Mouse (Mus musculus): ENCODE results near the gene Sln. TPM values are rescaled to one million over a fixed set of nuclear protein-coding genes. Genes with fewer than 3 reads are reported as not detected.

Sln gene
- total and polyA plus RNA-seq, 2 experiments from 2014 or later = 0.14 TPM; not detected in 1

DNA sequence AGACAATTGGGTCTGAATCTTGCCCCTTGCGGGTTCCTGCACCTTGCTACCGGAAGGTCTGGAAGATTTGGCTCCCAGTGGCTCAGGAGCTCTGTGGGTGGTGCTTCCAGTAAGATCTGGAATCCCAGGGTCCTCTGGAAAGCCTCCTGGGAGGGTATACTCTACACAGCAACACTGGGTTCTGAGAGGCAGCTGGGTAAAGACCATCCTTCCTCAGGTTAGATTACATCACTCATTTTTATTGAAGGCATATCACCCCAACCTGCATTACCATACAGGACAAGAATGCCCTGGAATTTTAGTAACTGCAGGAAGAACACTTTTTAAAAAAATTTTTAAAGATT, 20.1 kb upstream of the Sln start:
- TF ChIP-seq CTCF (IDR thresholded peaks at IDR 0.05; ENCODE audit: low read depth) = no peak
- Histone ChIP-seq H3K4me1 (ENCODE audit: insufficient read depth, low read length) (no peaks in the 10 kb centered on the region), H3K9me3 (ENCODE audit: low read length) (no peaks in the 10 kb centered on the region), H3K4me2 (ENCODE audit: low read depth, low read length) (peak overlapping the region; percentile 66), H3K27ac (peak overlapping the region; percentile 78), H3K4me3 (ENCODE audit: low read length) (peak overlapping the region; percentile 47), H3K9ac (replicated peaks; ENCODE audit: low read length) (peak overlapping the region; percentile 66), H3K27me3 (ENCODE audit: insufficient read depth, low read length) (no peaks in the 10 kb centered on the region), H3K36me3 (ENCODE audit: insufficient read depth, low read length) (no peaks in the 10 kb centered on the region)
- ATAC-seq (peak; percentile 76), DNase-seq (ENCODE audit: low spot score) (peak; percentile 31)
- WGBS = 14% methylated on average over 2 of the region's 2 CpGs

DNA sequence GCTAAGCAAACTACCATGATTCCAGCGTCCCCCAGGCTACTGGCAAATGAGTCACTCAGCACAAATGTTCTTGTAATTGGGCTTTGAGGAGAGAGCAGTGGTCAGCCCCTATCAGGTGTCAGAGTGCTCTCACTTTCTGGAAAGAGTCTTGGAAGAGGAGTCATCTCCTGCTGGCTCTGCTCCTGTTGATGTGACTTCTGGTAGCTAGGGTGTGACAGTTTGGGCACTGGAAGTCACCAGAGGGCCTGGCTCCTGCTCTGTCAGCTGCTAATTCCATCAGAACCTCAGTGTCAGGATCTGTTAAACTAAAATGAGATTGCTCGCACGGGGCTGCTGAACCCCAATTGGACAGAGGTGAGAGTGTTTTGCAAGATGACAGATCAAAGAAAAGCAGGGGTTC, 14.9 kb upstream of the Sln start:
- no peak for TF ChIP-seq CTCF (IDR thresholded peaks at IDR 0.05; ENCODE audit: low read depth)
- no peak overlapping the region for H3K9ac ChIP-seq (replicated peaks; ENCODE audit: low read length)
- H3K27me3 ChIP-seq (ENCODE audit: insufficient read depth, low read length) = no peaks in the 10 kb centered on the region
- DNase-seq (ENCODE audit: low spot score) (no peak), ATAC-seq (no peak)
- H3K4me3 ChIP-seq (ENCODE audit: low read length) = no peak overlapping the region
- H3K4me1 ChIP-seq (ENCODE audit: insufficient read depth, low read length) = no peaks in the 10 kb centered on the region
- H3K36me3 ChIP-seq (ENCODE audit: insufficient read depth, low read length) = no peaks in the 10 kb centered on the region
- H3K27ac ChIP-seq = no peak overlapping the region
- WGBS = 76% methylated on average over 3 of the region's 3 CpGs
- H3K9me3 ChIP-seq (ENCODE audit: low read length) = no peaks in the 10 kb centered on the region
- no peak overlapping the region for H3K4me2 ChIP-seq (ENCODE audit: low read depth, low read length)

DNA sequence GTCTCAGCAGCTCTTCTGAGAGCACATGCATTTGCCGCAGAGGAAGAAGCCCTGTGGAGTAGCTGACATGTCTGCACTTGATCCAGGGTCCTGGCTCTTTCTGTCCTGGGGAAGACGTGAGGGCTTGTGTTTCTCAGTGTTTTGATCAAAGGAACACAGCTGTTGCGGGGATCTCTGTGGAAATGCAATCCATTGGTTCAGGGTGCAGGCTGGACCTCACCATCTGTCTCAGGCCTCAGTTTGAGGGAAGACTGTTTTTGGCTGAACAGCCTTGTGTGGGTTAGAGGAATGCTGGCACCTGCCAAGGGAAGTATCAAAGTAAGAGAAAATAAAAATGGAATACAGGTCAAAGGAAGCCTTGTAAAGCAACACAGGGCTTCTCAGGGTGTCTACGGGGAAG, 14.0 kb upstream of the Sln start:
- ATAC-seq (no peak), DNase-seq (ENCODE audit: low spot score) (no peak)
- no peaks in the 10 kb centered on the region for H3K36me3 ChIP-seq (ENCODE audit: insufficient read depth, low read length)
- H3K4me2 ChIP-seq (ENCODE audit: low read depth, low read length) = no peak overlapping the region
- no peak overlapping the region for H3K27ac ChIP-seq
- H3K9me3 ChIP-seq (ENCODE audit: low read length) = no peaks in the 10 kb centered on the region
- no peak for TF ChIP-seq CTCF (IDR thresholded peaks at IDR 0.05; ENCODE audit: low read depth)
- no peak overlapping the region for H3K9ac ChIP-seq (replicated peaks; ENCODE audit: low read length)
- no peaks in the 10 kb centered on the region for H3K4me1 ChIP-seq (ENCODE audit: insufficient read depth, low read length)
- no peaks in the 10 kb centered on the region for H3K27me3 ChIP-seq (ENCODE audit: insufficient read depth, low read length)
- no peak overlapping the region for H3K4me3 ChIP-seq (ENCODE audit: low read length)
- 63% methylated on average over 4 of the region's 4 CpGs for WGBS

DNA sequence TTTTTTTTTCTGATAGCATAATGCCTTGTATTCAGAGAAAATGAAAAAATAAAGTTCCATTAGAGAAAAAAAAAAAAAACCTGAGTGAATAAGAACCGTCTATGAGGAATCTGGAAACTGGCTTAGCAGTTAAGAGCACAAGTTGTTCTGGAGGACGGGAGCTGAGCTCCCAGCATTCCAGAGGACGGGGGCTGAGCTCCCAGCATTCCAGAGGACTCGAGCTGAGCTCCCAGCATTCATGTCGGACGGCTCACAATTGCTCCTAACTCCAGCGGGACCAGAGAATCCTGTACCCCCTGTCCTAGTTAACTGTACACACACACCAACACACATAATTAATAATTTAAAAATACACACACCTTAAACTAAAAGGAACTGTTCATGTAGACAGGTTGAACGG, 11.1 kb upstream of the Sln start:
- DNase-seq (ENCODE audit: low spot score) (no peak), ATAC-seq (no peak)
- Histone ChIP-seq H3K4me3 (ENCODE audit: low read length) (no peak overlapping the region), H3K9me3 (ENCODE audit: low read length) (no peaks in the 10 kb centered on the region), H3K27me3 (ENCODE audit: insufficient read depth, low read length) (no peaks in the 10 kb centered on the region), H3K4me2 (ENCODE audit: low read depth, low read length) (no peak overlapping the region), H3K4me1 (ENCODE audit: insufficient read depth, low read length) (no peaks in the 10 kb centered on the region), H3K9ac (replicated peaks; ENCODE audit: low read length) (no peak overlapping the region), H3K36me3 (ENCODE audit: insufficient read depth, low read length) (no peaks in the 10 kb centered on the region), H3K27ac (no peak overlapping the region)
- WGBS = 81% methylated on average over 8 of the region's 8 CpGs
- no peak for TF ChIP-seq CTCF (IDR thresholded peaks at IDR 0.05; ENCODE audit: low read depth)

DNA sequence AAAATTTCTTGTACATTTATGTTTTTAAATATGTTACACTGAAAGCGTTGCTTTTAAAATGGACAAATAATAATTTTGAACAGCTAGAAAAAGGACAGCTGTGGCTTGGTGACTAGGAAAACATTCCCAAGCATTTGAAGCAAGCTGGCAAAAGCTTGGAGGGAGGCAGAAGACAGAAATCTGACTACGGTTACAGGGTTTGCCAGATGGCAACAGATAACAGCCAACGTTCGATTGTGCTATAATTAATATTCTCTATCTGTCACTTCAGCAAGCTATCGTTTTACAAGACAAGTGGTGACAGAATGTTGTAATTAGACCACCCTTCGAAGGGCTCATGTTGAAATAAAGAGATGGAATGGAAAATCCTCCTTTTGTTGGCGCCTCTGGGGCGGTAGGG, 1.4 kb upstream of the Sln start:
- no peak overlapping the region for H3K27ac ChIP-seq
- no peak for ATAC-seq
- WGBS = 66% methylated on average over 8 of the region's 8 CpGs
- H3K4me2 ChIP-seq (ENCODE audit: low read depth, low read length) = no peak overlapping the region
- no peak overlapping the region for H3K9ac ChIP-seq (replicated peaks; ENCODE audit: low read length)
- no peak overlapping the region for H3K4me3 ChIP-seq (ENCODE audit: low read length)
- no peaks in the 10 kb centered on the region for H3K4me1 ChIP-seq (ENCODE audit: insufficient read depth, low read length)
- H3K27me3 ChIP-seq (ENCODE audit: insufficient read depth, low read length) = no peaks in the 10 kb centered on the region
- no peaks in the 10 kb centered on the region for H3K36me3 ChIP-seq (ENCODE audit: insufficient read depth, low read length)
- H3K9me3 ChIP-seq (ENCODE audit: low read length) = no peaks in the 10 kb centered on the region
- no peak for DNase-seq (ENCODE audit: low spot score)
- no peak for TF ChIP-seq CTCF (IDR thresholded peaks at IDR 0.05; ENCODE audit: low read depth)

DNA sequence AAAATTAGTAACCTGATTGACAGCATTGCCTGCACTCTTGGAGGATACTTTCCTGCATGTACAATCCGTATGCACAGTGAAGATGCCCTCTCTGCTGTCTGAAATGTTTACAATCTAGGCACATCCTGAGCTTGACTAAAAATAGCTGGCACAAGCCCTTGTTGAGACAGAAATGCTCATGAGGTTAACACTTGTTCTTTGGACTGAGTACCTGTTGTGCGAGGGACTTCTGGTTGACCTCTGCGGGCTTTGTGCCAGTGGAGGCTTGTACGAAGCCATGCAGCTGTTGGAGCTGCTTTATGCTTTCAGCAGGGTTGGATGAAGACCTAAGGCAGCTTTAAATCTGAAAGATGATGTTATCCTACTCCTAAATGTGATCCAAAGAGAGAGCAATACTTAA, 2.2 kb downstream of the Sln start:
- ATAC-seq = no peak
- no peak overlapping the region for H3K4me3 ChIP-seq (ENCODE audit: low read length)
- no peaks in the 10 kb centered on the region for H3K27me3 ChIP-seq (ENCODE audit: insufficient read depth, low read length)
- 67% methylated on average over 4 of the region's 4 CpGs for WGBS
- no peaks in the 10 kb centered on the region for H3K9me3 ChIP-seq (ENCODE audit: low read length)
- no peak overlapping the region for H3K27ac ChIP-seq
- H3K4me2 ChIP-seq (ENCODE audit: low read depth, low read length) = no peak overlapping the region
- no peak overlapping the region for H3K9ac ChIP-seq (replicated peaks; ENCODE audit: low read length)
- DNase-seq (ENCODE audit: low spot score) = no peak
- H3K4me1 ChIP-seq (ENCODE audit: insufficient read depth, low read length) = no peaks in the 10 kb centered on the region
- TF ChIP-seq CTCF (IDR thresholded peaks at IDR 0.05; ENCODE audit: low read depth) = no peak
- H3K36me3 ChIP-seq (ENCODE audit: insufficient read depth, low read length) = no peaks in the 10 kb centered on the region

DNA sequence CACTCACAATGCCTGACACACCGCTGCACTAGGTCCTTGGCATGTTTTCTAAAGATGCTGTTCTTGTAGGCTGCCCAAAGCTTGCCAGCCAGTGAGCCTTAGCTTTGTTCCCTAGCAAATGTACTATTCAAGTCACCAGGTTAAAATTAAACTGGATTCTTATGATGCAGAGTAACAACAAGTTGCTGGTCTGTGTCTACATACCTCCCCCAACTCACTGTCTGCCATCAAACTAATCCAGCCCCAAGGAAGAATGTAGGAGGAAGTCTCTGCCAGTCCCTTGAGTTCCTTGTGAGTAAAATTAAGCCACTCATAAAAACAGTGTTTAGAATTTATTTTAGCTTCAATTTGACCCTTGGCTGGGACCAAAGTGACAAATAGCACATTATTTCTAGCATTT, 3.7 kb downstream of the Sln start:
- 81% methylated on average over 1 of the region's 1 CpGs for WGBS

More for the DNA sequence above, 3.7 kb downstream of the Sln start:
- H3K9ac ChIP-seq (replicated peaks; ENCODE audit: low read length) = no peak overlapping the region
- H3K27ac ChIP-seq = no peak overlapping the region
- DNase-seq (ENCODE audit: low spot score) = no peak
- H3K9me3 ChIP-seq (ENCODE audit: low read length) = no peaks in the 10 kb centered on the region
- no peaks in the 10 kb centered on the region for H3K36me3 ChIP-seq (ENCODE audit: insufficient read depth, low read length)
- H3K27me3 ChIP-seq (ENCODE audit: insufficient read depth, low read length) = no peaks in the 10 kb centered on the region
- H3K4me3 ChIP-seq (ENCODE audit: low read length) = no peak overlapping the region
- no peak overlapping the region for H3K4me2 ChIP-seq (ENCODE audit: low read depth, low read length)
- no peak for ATAC-seq
- TF ChIP-seq CTCF (IDR thresholded peaks at IDR 0.05; ENCODE audit: low read depth) = no peak
- no peaks in the 10 kb centered on the region for H3K4me1 ChIP-seq (ENCODE audit: insufficient read depth, low read length)

Data from hindbrain, postnatal 0 days (tissue).